Mouse (Mus musculus) midbrain, embryonic 12.5 days (tissue): ENCODE measurements around the gene Pcsk6. TPM values are rescaled to one million over a fixed set of nuclear protein-coding genes. Genes with fewer than 3 reads are reported as not detected.
"Not testable (repeated sequence)": the region's sequence is repeated elsewhere in the genome, so short reads cannot be mapped to it uniquely, and the experiment has no call there.

Experiments
- ATAC-seq: fragments of 200-750 bp; cut with Nextera tagmentation; 2 replicates; pipeline ENCODE4 v1.8.0; 2017; ENCODE audit warnings: low read depth, moderate TSS enrichment, moderate library complexity; ENCODE audit not compliant: low FRiP score
- H3K27ac ChIP-seq: fragments of 300-500 bp; sonication (generic); replicated peaks from 2 replicates; pipeline ENCODE4 v1.5.1; 2016; ENCODE audit warnings: mild to moderate bottlenecking
- H3K27me3 ChIP-seq: fragments of 300-500 bp; sonication (generic); 2 replicates; pipeline ENCODE4 v1.6.1; 2016; ENCODE audit warnings: mild to moderate bottlenecking
- H3K36me3 ChIP-seq: fragments of 300-500 bp; sonication (generic); 2 replicates; pipeline ENCODE4 v1.6.1; 2016
- H3K4me1 ChIP-seq: fragments of 300-500 bp; sonication (generic); 2 replicates; pipeline ENCODE4 v1.6.1; 2016
- H3K4me2 ChIP-seq: fragments of 300-500 bp; sonication (generic); replicated peaks from 2 replicates; pipeline ENCODE4 v1.6.1; 2016; ENCODE audit warnings: mild to moderate bottlenecking, moderate library complexity
- H3K4me3 ChIP-seq: fragments of 300-500 bp; sonication (generic); 2 replicates; pipeline ENCODE4 v1.5.1; 2016; ENCODE audit warnings: mild to moderate bottlenecking
- H3K9ac ChIP-seq: fragments of 300-500 bp; sonication (generic); replicated peaks from 2 replicates; pipeline ENCODE4 v1.6.1; 2016; ENCODE audit warnings: mild to moderate bottlenecking, moderate library complexity
- H3K9me3 ChIP-seq: fragments of 300-500 bp; sonication (generic); 2 replicates; pipeline ENCODE4 v1.6.1; 2016; ENCODE audit warnings: mild to moderate bottlenecking
- WGBS: fragments of 180-500 bp; shearing (Covaris S2); methylation state at CpG from one replicate; pipeline ENCODE4 v1.1.7; 2016; 5-methylcytosine and 5-hydroxymethylcytosine counted together
- polyA plus RNA-seq: library from polyadenylated mRNA; unstranded; fragments of >200 nt; fragmentation: Nextera tagmentation; extraction: Ambion mirVana; gene quantifications from 2 replicates; pipeline ENCODE4 v1.2.1, GENCODE M21; 2016

Pcsk6 gene
- polyA plus RNA-seq, 1 experiment from 2014 or later, result 0.69 TPM

GRCm38 (mm10) chr7:65914761-65915301 lies 53.3 kb downstream of the Pcsk6 start:
- H3K4me3 ChIP-seq, result no peak overlapping the region
- no peak for ATAC-seq
- no peak overlapping the region for H3K27ac ChIP-seq
- H3K4me2 ChIP-seq, result no peak overlapping the region
- H3K36me3 ChIP-seq, result no peaks in the 10 kb centered on the region
- no peak overlapping the region for H3K9ac ChIP-seq
- H3K9me3 ChIP-seq, result no peaks in the 10 kb centered on the region
- no peaks in the 10 kb centered on the region for H3K27me3 ChIP-seq
- 81% methylated on average over 11 of the region's 11 CpGs for WGBS
- peaks cover 4% of the 10 kb centered on the region; the same call in 1 of the 2 replicates for H3K4me1 ChIP-seq

DNA sequence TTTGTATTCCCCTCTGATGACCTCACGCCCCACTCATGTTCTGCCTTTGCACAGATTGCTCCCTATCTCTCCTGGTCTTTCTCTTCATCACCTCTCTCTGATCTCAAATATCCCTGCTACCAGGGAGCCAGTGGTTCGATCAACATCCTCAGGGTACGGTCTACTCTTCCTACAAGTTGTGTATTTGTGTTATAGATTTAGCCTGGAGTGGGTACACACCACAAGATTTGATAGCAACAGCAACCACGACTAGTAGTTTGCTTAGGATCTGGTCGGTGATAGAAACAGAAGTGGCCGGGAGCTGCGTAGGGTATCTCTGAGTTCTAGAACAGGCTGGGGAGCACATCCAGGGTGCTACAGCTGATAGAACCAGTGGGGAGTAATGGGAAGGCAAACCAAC lies 54.3 kb downstream of the Pcsk6 start:
- Histone ChIP-seq H3K9ac (no peak overlapping the region), H3K27ac (no peak overlapping the region), H3K27me3 (no peaks in the 10 kb centered on the region), H3K36me3 (no peaks in the 10 kb centered on the region), H3K4me3 (no peak overlapping the region), H3K4me2 (no peak overlapping the region), H3K4me1 (peaks cover 6% of the 10 kb centered on the region; the same call in 1 of the 2 replicates), H3K9me3 (no peaks in the 10 kb centered on the region)
- 90% methylated on average over 7 of the region's 7 CpGs for WGBS
- no peak for ATAC-seq

GRCm38 (mm10) chr7:65916566-65916965 lies 55.0 kb downstream of the Pcsk6 start:
- Histone ChIP-seq H3K9me3 (no peaks in the 10 kb centered on the region), H3K4me1 (peaks cover 6% of the 10 kb centered on the region; the same call in 1 of the 2 replicates), H3K27me3 (no peaks in the 10 kb centered on the region), H3K27ac (no peak overlapping the region), H3K4me3 (no peak overlapping the region), H3K36me3 (no peaks in the 10 kb centered on the region), H3K4me2 (no peak overlapping the region), H3K9ac (no peak overlapping the region)
- ATAC-seq, result no peak
- 71% methylated on average over 8 of the region's 8 CpGs for WGBS

DNA sequence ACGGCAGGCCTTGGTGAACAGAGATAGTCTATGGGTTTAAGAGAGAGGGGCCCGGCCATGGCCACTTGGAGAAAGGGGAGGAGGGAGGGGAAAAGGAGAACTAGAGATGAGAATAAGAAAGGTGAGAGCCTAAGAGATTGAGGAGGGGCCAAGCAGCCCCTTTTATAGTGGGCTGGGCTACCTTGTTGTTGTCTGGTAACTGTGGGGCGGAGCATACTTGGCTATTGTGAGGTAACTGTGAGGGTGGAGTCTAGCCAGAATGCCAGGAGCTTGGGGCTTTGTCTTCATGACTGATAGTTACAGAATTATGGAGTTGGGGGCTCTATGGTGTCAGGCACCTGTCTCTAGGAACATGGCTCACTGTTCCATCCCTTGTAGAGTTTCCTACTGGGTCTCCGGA lies 56.9 kb downstream of the Pcsk6 start:
- Histone ChIP-seq H3K4me1 (peaks cover 6% of the 10 kb centered on the region; the same call in 1 of the 2 replicates), H3K9me3 (no peaks in the 10 kb centered on the region), H3K27ac (no peak overlapping the region), H3K36me3 (no peaks in the 10 kb centered on the region), H3K27me3 (no peaks in the 10 kb centered on the region), H3K4me3 (no peak overlapping the region), H3K9ac (no peak overlapping the region), H3K4me2 (no peak overlapping the region)
- 96% methylated on average over 4 of the region's 4 CpGs for WGBS
- no peak for ATAC-seq

- H3K27ac ChIP-seq, result no peak overlapping the region
- H3K27me3 ChIP-seq, result 0 out of 2 replicates have a peak, but pooled peaks cover 5% of the 10 kb centered on the region
- WGBS, result 34% methylated on average over 5 of the region's 5 CpGs
- no peaks in the 10 kb centered on the region for H3K36me3 ChIP-seq
- H3K4me2 ChIP-seq, result no peak overlapping the region
- H3K9ac ChIP-seq, result no peak overlapping the region
- no peak for ATAC-seq
- H3K4me3 ChIP-seq, result no peak overlapping the region
- peaks cover 5% of the 10 kb centered on the region; the same call in 1 of the 2 replicates for H3K4me1 ChIP-seq
- H3K9me3 ChIP-seq, result no peaks in the 10 kb centered on the region
Measured at GRCm38 (mm10) chr7:65929398-65929797, 67.9 kb downstream of the Pcsk6 start.

DNA sequence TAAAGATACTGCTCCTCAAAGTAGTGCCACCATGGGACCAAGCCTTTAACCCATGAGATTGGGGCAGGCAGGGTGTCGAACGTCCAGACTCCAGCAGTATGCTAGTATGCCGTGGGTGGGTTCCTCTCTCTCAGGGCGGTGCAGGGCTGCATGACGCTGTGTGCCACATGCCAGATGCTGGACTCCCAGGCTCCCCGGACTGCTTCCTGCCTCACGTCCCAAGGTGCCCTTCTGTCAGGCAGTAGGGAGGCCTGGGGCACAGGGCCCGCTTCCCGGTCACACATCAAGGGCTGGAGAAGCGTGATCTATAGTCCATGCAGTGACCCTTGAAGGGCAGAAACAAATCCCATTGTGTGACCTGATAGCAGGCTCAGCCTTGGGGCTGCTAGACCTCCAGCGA lies 68.9 kb downstream of the Pcsk6 start:
- no peak overlapping the region for H3K4me2 ChIP-seq
- no peak overlapping the region for H3K4me3 ChIP-seq
- H3K9me3 ChIP-seq, result no peaks in the 10 kb centered on the region
- H3K9ac ChIP-seq, result no peak overlapping the region
- ATAC-seq, result no peak
- 0 out of 2 replicates have a peak, but pooled peaks cover 5% of the 10 kb centered on the region for H3K27me3 ChIP-seq
- peaks cover 5% of the 10 kb centered on the region; the same call in 1 of the 2 replicates for H3K4me1 ChIP-seq
- H3K27ac ChIP-seq, result no peak overlapping the region
- 41% methylated on average over 11 of the region's 11 CpGs for WGBS
- H3K36me3 ChIP-seq, result no peaks in the 10 kb centered on the region

DNA sequence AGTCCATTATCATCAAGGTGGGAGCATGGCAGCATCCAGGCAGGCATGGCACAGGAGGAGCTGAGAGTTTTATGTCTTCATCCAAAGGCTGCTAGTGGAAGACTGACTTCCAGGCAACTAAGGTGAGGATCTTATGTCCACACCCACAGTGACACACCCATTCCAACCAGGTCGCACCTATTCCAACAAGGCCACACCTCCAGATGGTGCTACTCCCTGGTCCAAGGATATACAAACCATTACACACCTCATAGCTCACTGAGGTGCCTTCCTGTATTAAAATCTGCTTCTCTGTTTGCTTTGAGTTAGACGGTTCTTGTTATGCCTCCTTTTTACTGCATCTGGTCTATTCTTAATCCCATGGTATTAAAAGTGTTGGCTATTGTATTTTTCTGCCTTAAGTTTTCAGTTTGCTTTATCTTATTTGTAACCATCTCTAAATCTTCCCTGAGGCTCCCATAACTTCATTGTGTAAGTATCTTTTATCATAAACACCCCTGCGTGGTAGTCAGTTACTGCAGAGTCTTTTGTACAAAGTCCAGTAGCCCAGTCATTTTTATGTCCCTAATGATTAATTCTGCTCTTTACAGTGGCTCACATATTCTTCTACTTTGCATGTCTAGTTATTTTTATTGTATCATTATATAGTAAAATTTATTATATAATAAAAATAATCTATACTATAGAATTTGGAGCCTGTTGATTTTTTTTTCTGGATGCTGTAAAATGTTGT lies 72.9 kb downstream of the Pcsk6 start:
- WGBS, result 82% methylated on average over 3 of the region's 3 CpGs

DNA sequence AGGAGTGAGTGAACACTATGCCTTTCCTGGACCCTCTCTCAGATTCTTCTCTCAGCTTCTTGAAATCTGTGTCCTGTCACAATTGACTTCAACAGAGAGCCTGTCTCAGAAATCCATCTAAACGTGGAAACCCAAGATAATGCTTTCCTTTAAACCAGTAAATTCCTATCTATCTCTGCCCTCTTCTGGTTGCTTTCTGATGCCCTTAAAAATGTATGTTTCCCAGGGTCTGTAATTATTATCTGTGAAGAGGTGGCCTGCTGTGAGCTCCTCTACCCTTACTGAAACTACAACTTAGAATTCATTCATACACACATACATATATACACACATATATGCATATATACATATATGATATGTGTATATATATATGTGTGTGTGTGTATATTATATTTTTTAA lies 73.7 kb downstream of the Pcsk6 start:
- no peaks in the 10 kb centered on the region for H3K9me3 ChIP-seq
- H3K27me3 ChIP-seq, result no peaks in the 10 kb centered on the region
- no peak overlapping the region for H3K27ac ChIP-seq
- 41% methylated on average over 1 of the region's 1 CpGs for WGBS
- no peak overlapping the region for H3K4me3 ChIP-seq
- no peaks in the 10 kb centered on the region for H3K36me3 ChIP-seq
- no peak for ATAC-seq
- no peak overlapping the region for H3K4me2 ChIP-seq
- peaks cover 5% of the 10 kb centered on the region; the same call in 1 of the 2 replicates for H3K4me1 ChIP-seq
- H3K9ac ChIP-seq, result no peak overlapping the region

More for the DNA sequence above, 72.9 kb downstream of the Pcsk6 start:
- not testable (repeated sequence) for H3K27me3 ChIP-seq, H3K27ac ChIP-seq, H3K36me3 ChIP-seq, H3K4me3 ChIP-seq, ATAC-seq, H3K9ac ChIP-seq, H3K9me3 ChIP-seq, H3K4me1 ChIP-seq, H3K4me2 ChIP-seq

DNA sequence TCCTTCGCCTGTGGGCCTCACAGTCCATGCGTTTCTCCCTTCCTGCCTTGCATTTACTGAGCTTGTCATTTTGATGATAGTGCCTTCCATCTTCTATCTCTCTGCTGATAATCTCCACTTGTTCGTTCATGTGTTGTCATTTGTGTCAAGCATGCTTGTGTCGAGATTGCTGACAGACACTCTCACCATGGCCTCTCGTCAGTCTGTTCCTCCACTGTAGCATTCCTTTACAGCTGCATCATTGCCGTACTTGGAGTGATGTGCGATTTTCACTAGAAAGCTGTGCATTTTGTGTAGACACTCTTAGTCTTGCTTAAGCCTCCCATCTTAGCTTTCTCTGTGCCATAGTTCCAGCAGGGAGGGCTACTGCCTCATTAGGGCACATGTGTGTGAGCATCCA lies 79.5 kb downstream of the Pcsk6 start:
- 87% methylated on average over 7 of the region's 7 CpGs for WGBS
- Histone ChIP-seq H3K4me1 (no peaks in the 10 kb centered on the region; the same call in 1 of the 2 replicates), H3K4me3 (no peak overlapping the region), H3K27me3 (no peaks in the 10 kb centered on the region), H3K4me2 (no peak overlapping the region), H3K9me3 (no peaks in the 10 kb centered on the region), H3K27ac (no peak overlapping the region), H3K36me3 (no peaks in the 10 kb centered on the region), H3K9ac (no peak overlapping the region)
- no peak for ATAC-seq

GRCm38 (mm10) chr7:65945342-65945993 lies 83.9 kb downstream of the Pcsk6 start:
- no peak overlapping the region for H3K4me3 ChIP-seq
- H3K27ac ChIP-seq, result no peak overlapping the region
- WGBS, result 63% methylated on average over 8 of the region's 8 CpGs
- ATAC-seq, result no peak
- H3K36me3 ChIP-seq, result no peaks in the 10 kb centered on the region
- H3K4me1 ChIP-seq, result no peaks in the 10 kb centered on the region; the same call in 1 of the 2 replicates
- H3K27me3 ChIP-seq, result no peaks in the 10 kb centered on the region
- H3K9me3 ChIP-seq, result no peaks in the 10 kb centered on the region
- H3K9ac ChIP-seq, result no peak overlapping the region
- H3K4me2 ChIP-seq, result no peak overlapping the region

GRCm38 (mm10) chr7:65946397-65946796 lies 84.9 kb downstream of the Pcsk6 start:
- H3K27ac ChIP-seq, result no peak overlapping the region
- H3K9me3 ChIP-seq, result no peaks in the 10 kb centered on the region
- H3K4me1 ChIP-seq, result no peaks in the 10 kb centered on the region; the same call in 1 of the 2 replicates
- no peaks in the 10 kb centered on the region for H3K27me3 ChIP-seq
- ATAC-seq, result no peak
- no peaks in the 10 kb centered on the region for H3K36me3 ChIP-seq
- WGBS, result 92% methylated on average over 7 of the region's 7 CpGs
- H3K4me2 ChIP-seq, result no peak overlapping the region
- H3K9ac ChIP-seq, result no peak overlapping the region
- H3K4me3 ChIP-seq, result no peak overlapping the region

DNA sequence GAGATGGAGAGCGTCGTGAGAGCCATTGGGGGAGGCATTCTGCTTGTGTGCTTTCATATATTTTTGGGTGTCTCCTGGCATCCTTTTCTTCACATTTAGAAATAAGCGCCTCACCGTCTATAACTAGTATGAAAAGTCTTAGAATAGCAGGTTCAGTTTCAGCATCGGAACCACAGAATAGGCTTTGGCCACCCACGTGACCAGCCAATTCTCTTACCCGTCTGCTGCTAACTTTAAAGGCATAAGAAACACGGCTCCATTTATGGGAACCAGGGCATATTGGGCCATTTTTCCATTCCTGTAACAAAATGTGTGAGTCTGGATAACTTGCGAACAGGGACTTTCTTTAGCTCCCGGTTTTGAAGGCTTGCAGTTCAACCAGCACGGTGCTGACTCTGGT lies 87.4 kb downstream of the Pcsk6 start:
- ATAC-seq, result no peak

More for the DNA sequence above, 87.4 kb downstream of the Pcsk6 start:
- no peaks in the 10 kb centered on the region for H3K9me3 ChIP-seq
- H3K9ac ChIP-seq, result no peak overlapping the region
- H3K36me3 ChIP-seq, result no peaks in the 10 kb centered on the region
- no peak overlapping the region for H3K4me2 ChIP-seq
- H3K4me3 ChIP-seq, result no peak overlapping the region
- no peaks in the 10 kb centered on the region; the same call in 1 of the 2 replicates for H3K27me3 ChIP-seq
- WGBS, result 94% methylated on average over 11 of the region's 11 CpGs
- H3K4me1 ChIP-seq, result no peaks in the 10 kb centered on the region; the same call in 1 of the 2 replicates
- H3K27ac ChIP-seq, result no peak overlapping the region
